Mouse (Mus musculus): Measurements from ENCODE around the gene Asb2.

Asb2 gene

GRCm38 (mm10) chr12:103325156-103325857, 30.5 kb downstream of the Asb2 start:
- peak; percentile 64 for DNase-seq (ENCODE audit: low spot score)

GRCm38 (mm10) chr12:103322801-103323200, 33.0 kb downstream of the Asb2 start:
- no peak for DNase-seq (ENCODE audit: low spot score)

- DNase-seq (ENCODE audit: low spot score) = no peak
Measured at GRCm38 (mm10) chr12:103315831-103316545, 39.8 kb downstream of the Asb2 start.

- no peak for DNase-seq (ENCODE audit: low spot score)
Measured at GRCm38 (mm10) chr12:103314640-103315361, 41.0 kb downstream of the Asb2 start.

GRCm38 (mm10) chr12:103313871-103314639, 41.7 kb downstream of the Asb2 start:
- no peak for DNase-seq (ENCODE audit: low spot score)

- no peak for DNase-seq (ENCODE audit: low spot score)
Measured at GRCm38 (mm10) chr12:103313274-103313673, 42.5 kb downstream of the Asb2 start.

- no peak for DNase-seq (ENCODE audit: low spot score)
Measured at GRCm38 (mm10) chr12:103311921-103312320, 43.9 kb downstream of the Asb2 start.

GRCm38 (mm10) chr12:103310744-103311267, 45.0 kb downstream of the Asb2 start, which contains the start of gene Fam181a:
Gene Fam181a (plus strand): TSS chr12:103310975.
- DNase-seq (ENCODE audit: low spot score) = no peak

- no peak for DNase-seq (ENCODE audit: low spot score)
Measured at GRCm38 (mm10) chr12:103306720-103307119, 49.1 kb downstream of the Asb2 start.

GRCm38 (mm10) chr12:103306224-103306623, 49.6 kb downstream of the Asb2 start:
- no peak for DNase-seq (ENCODE audit: low spot score)

- DNase-seq (ENCODE audit: low spot score) = no peak
Measured at GRCm38 (mm10) chr12:103302960-103303359, 52.8 kb downstream of the Asb2 start.

GRCm38 (mm10) chr12:103301645-103302044, 54.2 kb downstream of the Asb2 start:
- no peak for DNase-seq (ENCODE audit: low spot score)

GRCm38 (mm10) chr12:103300493-103300892, 55.3 kb downstream of the Asb2 start:
- DNase-seq (ENCODE audit: low spot score) = no peak

GRCm38 (mm10) chr12:103296292-103296691, 59.5 kb downstream of the Asb2 start:
- no peak for DNase-seq (ENCODE audit: low spot score)

GRCm38 (mm10) chr12:103292366-103292765, 63.4 kb downstream of the Asb2 start:
- DNase-seq (ENCODE audit: low spot score) = no peak

- DNase-seq (ENCODE audit: low spot score) = no peak
Measured at GRCm38 (mm10) chr12:103287276-103287675, 68.5 kb downstream of the Asb2 start.

GRCm38 (mm10) chr12:103283411-103283810, 72.4 kb downstream of the Asb2 start:
- DNase-seq (ENCODE audit: low spot score) = no peak

- DNase-seq (ENCODE audit: low spot score) = no peak
Measured at GRCm38 (mm10) chr12:103282936-103283335, 72.9 kb downstream of the Asb2 start.

GRCm38 (mm10) chr12:103281912-103282311, 73.9 kb downstream of the Asb2 start:
- DNase-seq (ENCODE audit: low spot score) = no peak

- no peak for DNase-seq (ENCODE audit: low spot score)
Measured at GRCm38 (mm10) chr12:103281491-103281890, 74.3 kb downstream of the Asb2 start.

- DNase-seq (ENCODE audit: low spot score) = no peak
Measured at GRCm38 (mm10) chr12:103276422-103276821, 79.4 kb downstream of the Asb2 start.

- no peak for DNase-seq (ENCODE audit: low spot score)
Measured at GRCm38 (mm10) chr12:103273732-103274131, 82.1 kb downstream of the Asb2 start.

Measured in ovary, adult 18-20 months (tissue).